Mouse (Mus musculus) spleen, postnatal 10 days (tissue): ENCODE data around the gene Mical2.

Source experiments
- DNase-seq, 2 experiments: peaks; one replicate each; pipeline ENCODE4 v3.0.0; 2021 to 2022; ENCODE audit warnings: low spot score in 2 of 2

Mical2 gene

DNA sequence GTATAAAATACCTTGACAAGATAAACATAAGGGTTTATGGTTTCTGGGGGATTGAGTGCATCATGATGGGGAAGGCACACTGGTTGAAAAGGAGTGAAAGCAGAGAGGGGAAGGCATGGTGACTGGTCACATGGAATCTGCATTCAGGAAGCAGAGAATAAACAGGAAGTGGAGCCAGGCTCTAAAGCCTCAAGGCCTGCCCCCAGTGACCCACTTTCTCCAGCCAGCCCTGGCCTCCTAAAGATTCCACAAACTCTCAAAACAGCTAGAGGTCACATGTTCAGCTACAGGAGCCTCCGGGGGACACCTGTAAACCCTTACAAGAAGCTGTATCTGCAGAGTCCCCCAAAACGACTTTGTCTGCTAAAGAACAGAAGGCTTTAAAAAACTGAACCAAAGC lies 179.4 kb downstream of the Mical2 start:
- DNase-seq, result no peak

DNA sequence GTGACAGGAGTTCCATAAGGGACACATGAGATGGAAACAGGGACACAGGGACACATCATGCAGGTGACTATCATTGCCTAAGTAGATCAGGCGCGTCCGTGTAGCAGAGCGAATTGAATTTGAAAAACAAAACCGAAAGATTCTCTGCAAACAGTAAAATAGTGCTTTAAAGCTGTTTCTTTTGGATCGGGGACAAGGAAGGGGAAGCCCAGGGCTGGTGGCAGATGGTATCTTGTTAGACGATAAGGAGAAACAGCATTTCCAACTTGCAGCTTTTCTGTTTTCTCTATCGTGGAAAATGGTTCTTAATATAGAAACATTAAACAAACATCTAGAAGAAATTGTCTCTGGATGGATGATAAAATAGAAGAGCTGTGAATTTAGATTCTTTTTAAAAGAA lies 179.9 kb downstream of the Mical2 start:
- DNase-seq, result no peak

DNA sequence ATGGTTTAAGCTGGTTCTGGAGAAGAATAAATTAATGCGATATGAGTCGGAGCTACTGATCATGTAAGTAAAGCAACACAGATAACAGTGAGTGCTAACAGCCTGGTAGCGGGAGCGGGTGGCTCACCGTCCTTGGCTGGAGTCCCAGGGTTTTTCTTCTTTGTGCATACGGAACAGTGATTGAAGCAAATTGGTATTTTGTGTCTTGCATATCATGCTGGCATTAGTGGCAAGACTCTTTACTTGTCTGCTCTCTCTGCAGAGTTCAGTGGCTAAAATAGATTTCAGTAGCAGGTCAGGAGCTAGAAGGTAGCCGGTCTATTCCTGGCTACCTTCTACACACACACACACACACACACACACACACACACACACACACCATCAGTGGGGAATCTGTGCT lies 181.9 kb downstream of the Mical2 start:
- no peak for DNase-seq

DNA sequence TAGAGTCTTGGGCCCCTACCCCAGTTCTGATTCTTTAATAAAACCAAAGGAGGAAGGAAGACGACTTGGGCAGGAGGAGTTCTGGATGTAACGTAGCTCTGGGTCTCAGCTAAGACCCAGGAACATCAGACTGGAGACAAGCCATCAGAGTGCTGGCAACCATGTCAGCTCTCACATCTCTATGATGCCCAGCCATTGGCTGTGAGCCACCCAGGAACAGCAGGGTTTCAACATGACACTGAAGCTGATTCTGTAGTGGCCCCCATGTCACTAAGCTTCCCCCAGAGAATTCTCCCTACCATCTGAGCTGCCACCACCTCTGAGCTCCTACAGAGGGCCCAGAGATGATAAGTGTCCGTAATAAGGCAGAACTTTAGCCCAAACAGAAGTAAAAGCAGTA lies 184.3 kb downstream of the Mical2 start:
- no peak for DNase-seq

DNA sequence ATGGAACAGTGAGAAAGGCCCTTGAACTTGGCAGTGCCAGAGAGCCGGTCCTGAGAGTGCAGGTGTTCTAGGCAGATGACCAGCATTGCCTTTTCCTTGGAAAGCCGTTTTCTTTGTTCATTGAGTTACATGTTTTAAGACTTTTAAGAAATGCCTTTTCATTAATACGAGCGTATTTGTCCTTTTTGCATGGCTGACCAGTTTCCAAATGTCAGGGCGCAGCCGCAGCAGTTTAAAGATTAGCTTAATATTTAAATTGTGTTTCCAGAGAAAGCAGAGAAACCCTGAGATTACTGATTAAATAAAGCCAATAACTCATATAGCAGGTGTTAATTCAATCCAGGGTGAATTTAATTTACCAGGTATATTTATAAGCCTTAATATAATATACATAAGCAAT lies 187.6 kb downstream of the Mical2 start:
- no peak for DNase-seq

DNA sequence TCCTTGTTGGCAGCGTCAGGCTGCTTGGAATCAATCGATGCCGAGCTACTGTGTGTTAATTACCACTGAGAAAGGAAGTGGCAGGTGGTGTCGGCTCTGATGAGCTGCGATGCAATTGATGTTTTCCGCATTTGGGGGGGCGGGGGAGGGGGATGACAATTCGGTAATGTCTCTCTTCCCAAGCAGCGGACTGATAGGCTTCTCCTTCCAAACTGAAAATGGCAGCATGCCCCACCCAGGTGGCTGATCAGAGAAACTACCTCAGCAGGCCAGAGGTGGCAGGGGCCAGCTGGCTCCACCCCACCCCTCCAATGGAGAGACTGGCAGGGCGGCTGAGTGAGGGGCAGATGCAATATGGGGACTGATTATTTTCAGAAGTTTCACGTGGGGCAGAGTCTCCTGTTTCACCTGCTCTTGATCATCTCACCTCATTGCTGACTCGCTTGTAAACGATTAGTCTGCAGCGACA lies 190.4 kb downstream of the Mical2 start:
- no peak for DNase-seq

DNA sequence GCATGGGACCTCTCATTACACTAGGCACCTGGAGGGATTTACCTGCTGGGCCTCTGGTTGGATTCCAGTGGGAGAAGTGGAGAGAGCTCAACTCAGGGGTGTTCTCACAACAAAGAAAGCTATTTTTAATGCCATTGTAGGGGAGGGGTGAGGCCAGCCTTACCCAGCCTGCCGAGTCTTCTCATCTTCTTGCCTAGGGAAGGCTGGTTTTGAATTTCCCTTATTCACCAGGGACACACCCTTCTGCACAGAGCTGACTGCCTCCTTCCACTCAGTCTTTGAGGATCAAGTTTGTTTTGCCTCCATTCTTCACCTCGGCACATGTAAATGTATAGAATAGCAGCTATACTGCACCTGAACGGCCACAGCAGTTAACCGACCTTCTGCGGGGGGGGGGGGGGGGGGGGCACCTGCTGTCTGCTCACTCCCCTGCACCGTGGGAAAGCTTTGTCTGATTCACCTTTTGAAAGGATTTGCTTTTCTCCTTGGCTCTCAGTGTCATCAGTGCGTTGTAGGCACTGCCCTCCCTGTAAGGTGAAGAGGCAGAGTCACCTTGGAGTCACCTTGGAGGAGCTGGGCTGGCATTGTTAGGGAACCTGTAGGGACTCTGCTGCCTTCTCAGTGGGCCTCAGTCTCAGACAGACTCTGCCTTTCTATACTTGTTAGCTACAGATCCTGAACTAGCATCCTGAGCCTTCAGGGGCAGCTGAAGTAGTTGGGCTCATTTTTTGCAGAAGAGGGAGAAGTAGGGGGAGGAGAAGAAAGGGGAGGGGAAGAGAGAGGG lies 191.3 kb downstream of the Mical2 start:
- no peak for DNase-seq

DNA sequence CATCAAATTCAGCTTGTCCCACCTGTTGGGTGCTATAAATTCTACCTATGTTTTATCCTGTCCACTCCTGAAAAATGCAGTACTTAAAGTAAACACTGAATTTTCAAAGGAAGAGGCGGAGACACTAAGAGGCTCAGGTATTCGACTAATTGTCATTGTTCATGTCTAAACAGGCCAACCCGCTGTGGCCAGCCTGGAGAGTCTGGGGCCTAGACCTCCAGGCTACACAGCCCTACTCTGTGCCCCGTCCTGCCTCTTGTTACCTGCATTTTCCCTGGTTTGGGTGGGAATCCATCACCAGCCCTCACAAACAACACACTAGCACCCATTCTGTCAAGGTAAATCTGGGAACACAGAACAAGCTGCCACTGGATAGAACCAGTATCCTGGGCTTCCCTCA lies 191.9 kb downstream of the Mical2 start:
- DNase-seq, result no peak

DNA sequence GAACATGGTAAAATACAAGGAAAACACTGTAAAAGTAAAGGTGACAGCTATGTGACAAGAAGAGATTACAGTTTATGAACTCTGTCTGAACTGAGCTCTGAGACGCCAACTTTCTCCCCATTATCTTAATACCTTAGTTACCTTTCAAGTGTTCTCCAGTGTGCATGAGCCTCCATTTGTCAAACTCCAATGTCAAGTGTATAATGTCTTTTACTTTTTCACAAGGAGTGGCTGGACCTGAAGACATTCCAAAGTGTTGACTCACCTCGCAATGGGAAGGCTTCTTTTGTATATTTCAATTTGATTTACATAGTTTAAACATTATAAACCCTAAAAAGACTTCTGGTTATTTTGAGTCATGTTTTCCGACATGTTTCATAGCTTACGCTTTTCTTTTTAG lies 197.8 kb downstream of the Mical2 start:
- DNase-seq, result no peak

DNA sequence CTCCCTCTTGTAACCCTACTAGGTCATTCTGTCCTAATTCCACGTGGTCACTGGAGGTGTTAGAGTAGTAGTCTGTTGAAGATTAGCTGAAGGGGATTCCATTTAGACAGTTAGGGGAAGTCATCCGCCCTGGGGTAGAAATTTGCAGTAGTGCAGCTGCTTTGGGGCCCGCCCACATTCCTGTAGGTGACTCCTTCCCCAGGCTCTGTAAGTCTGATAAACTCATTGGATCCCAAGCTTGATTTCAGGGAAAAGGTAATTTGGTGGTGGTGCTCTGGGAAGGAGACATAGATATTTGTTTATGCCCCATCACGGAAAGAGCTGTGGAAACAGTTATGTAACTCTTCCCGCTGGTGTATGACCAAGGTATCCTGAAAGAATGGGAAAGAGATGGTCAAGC lies 201.2 kb downstream of the Mical2 start:
- DNase-seq, result no peak

DNA sequence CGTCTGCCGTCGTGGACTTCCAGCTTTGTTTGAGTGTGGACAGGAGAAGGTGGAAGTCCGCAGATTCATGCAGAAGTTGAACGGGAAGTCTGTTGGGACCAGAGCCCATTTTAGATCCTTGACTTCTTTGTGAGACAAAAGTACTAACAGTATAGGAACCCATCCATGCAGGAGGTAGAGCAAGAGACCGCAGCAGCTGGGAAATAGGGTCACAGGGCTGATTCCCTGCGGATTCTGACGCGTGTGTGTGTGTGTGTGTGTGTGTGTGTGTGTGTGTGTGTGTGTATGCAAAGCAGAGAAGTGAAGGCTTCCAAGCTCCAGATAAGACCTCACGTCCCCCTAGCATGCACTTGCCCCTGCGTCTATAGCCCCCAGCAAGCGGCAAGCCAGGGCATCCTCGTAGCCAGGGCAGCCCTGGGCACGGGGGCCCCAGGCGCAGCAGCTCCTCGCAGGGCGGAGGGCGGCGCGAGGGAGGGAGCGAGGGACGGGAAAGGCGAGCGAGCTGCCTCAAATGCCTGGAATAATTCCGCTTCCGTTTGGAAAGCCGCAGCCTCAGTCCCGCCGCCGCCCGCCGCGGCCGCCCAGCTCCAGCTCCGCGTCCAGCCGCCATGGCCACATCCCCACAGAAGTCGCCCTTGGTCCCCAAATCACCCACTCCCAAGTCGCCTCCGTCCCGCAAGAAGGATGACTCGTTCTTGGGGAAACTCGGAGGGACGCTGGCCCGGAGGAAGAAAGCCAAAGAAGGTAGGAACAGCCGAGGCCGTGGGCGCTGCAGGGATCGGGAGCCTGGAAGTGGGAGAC lies 201.9 kb downstream of the Mical2 start, which contains the start of gene Parva:
Gene Parva (plus strand): TSS at position 149 of the 801 bp plus-strand sequence.
- DNase-seq, result peak in 1 of 2 experiments; percentile 14

DNA sequence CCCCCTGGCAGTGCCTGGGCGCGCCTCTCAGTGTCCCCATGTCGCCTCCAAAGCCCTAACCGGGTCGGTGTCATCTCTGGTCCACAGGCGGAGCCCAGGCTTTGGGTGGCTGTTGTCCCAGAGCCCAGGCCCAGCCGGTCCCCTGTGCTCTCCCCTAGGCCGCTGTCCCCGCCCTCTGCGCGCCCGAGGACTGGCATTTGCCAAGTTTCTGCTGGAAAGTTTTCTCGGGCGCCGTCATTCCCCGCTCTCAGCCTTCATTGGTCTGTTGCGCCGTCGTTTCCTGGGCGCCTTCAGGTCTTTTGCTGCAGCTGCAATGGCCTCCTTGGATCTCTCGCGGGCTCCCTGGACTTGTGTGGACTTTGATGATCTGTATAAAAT lies 202.5 kb downstream of the Mical2 start:
- peak in 1 of 2 experiments; percentile 35 for DNase-seq

DNA sequence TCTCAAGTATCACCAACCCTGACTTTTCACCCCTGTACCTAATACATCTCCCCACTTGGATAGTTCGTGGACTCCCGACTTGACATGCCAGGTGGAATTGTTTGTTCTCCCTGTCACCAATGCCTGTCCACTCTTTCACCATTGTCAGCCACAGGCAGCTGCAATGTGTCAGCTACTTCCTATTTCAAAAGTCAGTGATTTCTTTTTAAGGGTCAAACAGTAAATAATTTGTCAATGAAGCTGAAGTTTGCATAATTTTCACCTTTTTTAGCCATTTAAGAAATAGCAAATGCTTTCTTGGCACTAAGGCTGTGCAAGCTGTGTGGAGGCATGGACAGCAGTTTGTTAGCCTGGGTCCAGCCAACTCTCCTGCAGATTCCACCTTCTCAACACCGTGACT lies 214.2 kb downstream of the Mical2 start:
- DNase-seq, result no peak

DNA sequence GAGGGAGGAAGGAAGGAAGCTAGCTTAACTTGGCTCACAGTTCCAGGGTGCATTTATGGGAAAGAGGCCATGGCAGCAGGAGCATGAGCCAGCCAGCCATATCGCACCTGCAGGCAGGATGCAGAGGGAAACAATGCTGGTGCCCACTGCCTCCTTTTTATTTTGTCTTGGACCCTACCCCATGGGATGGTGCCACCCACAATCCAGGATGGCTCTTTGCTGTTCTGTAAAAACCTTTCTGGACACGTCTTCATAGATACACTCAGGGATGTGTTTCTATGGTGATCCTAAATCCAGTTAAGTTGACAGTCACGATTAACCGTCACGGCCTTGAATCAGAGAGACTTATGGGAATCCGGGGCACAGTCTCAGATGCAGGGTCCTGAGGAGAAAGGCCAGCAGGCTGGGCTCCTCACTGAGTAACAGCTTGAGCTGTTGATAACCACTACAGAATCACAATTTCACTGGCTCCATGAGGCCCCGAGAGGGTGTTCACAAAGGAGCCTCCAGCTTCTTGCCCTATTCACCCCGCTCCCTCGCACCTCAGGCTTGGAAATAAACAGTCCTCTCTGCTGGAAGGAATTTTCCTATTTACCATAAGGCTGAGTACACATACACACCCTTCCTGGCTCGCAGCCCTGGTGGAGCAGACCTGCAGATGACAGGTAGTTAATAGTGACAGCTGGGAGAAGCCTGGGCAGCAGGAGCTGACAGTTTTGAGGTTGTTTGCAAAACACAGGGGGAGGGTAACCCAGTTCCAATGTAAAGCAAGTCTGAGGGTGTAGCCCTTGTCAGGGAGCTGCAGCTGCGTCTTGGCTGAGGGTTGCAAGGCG lies 218.7 kb downstream of the Mical2 start:
- no peak for DNase-seq

DNA sequence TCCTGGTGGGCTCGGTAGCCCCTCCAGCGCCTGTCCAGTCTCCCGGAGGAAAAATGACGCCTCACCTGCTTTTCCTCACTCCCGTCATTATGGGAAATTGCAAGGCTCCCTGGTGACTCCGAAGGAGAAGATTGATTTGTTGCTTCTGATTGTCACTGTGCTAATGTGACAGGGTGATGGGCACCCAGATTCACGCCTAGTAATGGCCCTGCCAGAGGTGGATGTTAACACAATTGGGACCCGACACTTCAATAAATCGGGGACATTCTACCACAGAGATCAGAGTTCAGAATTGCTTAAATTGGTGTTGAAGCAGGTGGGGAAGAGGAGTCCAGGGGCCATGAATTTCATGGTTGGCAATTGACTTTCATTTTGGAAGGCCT lies 219.3 kb downstream of the Mical2 start:
- no peak for DNase-seq

DNA sequence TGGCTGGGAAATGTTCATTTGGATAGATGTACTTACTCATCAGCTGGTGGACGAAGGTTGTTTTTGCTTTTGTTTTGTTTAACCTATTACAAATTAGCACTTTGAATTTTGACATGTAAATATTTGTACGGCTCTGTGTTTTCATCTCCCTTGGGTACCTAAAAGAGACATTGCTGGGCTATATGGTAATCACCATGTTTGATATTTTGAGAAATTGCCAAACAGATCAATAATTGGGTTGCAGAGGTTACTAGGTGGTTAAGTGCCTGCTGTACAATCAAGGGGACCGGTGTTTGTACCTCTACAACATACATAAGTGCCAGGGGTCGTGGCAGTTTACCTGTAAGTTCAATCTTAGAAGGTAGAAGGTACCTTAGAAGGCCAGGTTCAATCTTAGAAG lies 220.8 kb downstream of the Mical2 start:
- no peak for DNase-seq

DNA sequence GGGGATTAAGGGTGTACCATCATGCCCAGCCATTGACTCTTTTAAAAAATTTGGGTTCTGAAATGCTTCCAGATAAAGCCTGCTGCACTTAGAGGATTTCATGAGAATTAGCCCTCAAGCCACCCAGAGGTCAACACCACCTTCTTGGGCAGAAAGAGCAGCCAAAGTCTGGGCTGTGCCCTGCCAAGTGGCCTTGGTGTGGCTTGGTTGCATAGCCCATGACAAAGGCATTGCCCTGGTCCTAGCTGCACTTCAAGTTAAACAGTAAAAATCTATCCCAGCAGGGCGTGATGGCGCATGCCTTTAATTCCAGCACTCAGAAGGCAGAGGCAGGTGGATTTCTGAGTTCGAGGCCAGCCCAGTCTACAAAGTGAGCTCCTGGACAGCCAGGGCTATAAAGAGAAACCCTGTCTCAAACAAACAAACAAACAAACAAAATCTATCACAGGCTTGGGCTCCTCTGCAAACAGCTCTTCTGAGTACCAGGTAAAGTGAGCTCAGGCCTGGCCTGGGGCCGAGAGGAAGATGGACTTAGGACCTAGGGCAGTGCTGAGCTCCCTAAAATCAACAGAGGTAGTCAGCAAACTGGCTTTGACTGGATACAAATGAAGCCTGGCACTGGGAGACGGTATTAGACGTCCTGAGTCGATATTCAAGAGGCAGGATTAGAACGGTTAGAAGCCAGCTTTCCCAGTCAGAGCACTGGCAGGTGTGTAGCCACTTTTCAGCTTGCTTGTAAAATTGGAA lies 224.5 kb downstream of the Mical2 start:
- no peak for DNase-seq

DNA sequence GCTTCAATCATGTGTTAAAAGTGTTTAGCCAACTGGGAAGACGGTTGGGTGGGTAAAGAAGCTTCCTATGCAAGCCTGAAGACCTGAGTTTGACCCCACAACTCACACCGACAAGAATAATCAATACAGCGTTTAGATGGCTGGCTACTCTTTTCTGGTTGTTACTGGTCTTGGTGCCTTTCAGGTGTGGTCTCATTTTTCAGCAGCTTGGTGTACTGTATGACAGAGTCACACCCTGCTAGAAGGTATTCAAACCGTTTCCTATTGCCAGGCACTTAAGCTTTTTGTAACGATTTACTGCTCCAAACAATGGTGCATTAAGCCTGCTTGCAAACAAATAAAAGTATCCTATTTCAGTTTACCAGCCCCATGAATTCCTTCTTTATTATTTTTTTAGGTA lies 226.8 kb downstream of the Mical2 start:
- DNase-seq, result no peak

DNA sequence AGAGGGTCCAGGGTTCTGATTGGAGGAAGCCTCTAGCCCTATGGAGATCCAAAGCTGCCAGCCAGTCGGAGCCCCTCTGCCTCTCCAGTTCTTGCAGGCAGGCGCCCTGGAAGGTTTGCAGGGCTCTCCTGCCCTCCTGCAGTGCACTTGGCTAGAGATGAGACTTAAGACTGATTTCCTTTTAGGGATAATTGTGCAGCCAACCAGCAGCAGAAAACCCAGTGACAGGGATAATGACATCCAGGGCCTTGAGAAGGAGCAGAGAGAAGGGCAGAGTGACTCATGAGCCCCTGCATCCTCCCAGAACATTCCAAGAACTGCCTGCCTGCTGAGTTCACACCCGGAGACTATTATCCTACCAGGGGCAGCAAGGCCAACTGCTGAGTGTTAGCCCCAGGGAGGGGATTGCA lies 228.2 kb downstream of the Mical2 start:
- DNase-seq, result no peak

DNA sequence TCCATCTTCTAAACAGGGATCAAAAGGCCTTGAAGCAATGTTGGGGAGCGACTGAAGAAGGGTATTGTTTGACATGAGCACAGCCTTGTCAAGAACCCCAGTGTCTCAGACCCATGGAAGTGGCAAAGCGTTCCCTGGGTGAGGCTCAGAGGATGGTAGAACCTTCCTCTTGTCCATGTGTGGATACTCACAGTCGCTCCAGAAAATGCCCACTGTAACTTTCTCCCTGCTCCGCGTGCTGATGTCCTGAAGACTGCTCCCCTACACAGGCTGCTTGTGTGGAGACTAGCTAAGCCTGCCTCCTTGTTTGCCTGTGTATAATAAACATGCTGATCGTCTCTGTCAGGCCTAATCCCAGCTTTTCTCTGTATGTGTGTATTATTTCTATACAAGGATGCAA lies 228.7 kb downstream of the Mical2 start:
- DNase-seq, result no peak

DNA sequence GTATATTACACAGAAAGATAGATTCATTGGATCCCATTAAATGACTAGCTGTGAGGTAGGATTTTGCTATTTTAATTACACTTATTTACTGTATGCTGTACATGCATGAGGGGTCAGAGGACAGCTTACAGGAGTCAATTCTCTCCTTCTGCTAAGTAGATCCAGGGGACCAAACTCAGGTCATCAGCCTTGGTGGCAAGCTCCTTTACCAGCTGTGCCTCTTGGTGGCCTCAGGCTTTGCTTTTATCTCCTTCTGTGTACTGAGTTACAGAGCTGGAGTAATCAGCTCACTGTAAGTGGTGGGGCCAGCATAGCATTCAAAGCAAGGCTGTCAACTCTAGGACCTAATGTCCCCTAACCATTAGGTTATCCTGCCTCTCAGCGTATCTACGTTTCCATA lies 229.3 kb downstream of the Mical2 start:
- DNase-seq, result no peak
